Mouse (Mus musculus): ENCODE data around the gene Sytl3. TPM values are rescaled to one million over a fixed set of nuclear protein-coding genes. Genes with fewer than 3 reads are reported as not detected.
A peak's percentile ranks its signal among the peaks of the same experiment; 100 is the strongest.

Gene Sytl3
- polyA plus RNA-seq, 1 experiment from 2014 or later = not detected

GRCm38 (mm10) chr17:6746452-6747231 lies 87.7 kb downstream of the Sytl3 start:
- peaks cover 46% of the 10 kb centered on the region for H3K36me3 ChIP-seq
- no peak for ATAC-seq (ENCODE audit: insufficient number of reproducible peaks, low FRiP score)

GRCm38 (mm10) chr17:6747478-6747877 lies 88.6 kb downstream of the Sytl3 start:
- H3K27me3 ChIP-seq (replicated peaks) = no peaks in the 10 kb centered on the region
- H3K4me1 ChIP-seq (replicated peaks) = peaks cover 66% of the 10 kb centered on the region
- WGBS = 26% methylated on average over 7 of the region's 7 CpGs
- H3K9ac ChIP-seq = no peak overlapping the region
- no peaks in the 10 kb centered on the region for H3K9me3 ChIP-seq (replicated peaks)
- H3K4me3 ChIP-seq = no peak overlapping the region
- H3K36me3 ChIP-seq = peaks cover 48% of the 10 kb centered on the region
- H3K4me2 ChIP-seq = no peak overlapping the region
- peak; percentile 67 for ATAC-seq (ENCODE audit: insufficient number of reproducible peaks, low FRiP score)
- peak overlapping the region; percentile 94 for H3K27ac ChIP-seq (ENCODE audit: poor library complexity, severe bottlenecking)

More at GRCm38 (mm10) chr17:6746452-6747231, 87.7 kb downstream of the Sytl3 start:
- Histone ChIP-seq H3K4me1 (replicated peaks) (peaks cover 66% of the 10 kb centered on the region), H3K4me2 (no peak overlapping the region), H3K4me3 (no peak overlapping the region), H3K9ac (no peak overlapping the region), H3K9me3 (replicated peaks) (no peaks in the 10 kb centered on the region), H3K27ac (ENCODE audit: poor library complexity, severe bottlenecking) (peak overlapping the region; percentile 94), H3K27me3 (replicated peaks) (no peaks in the 10 kb centered on the region)
- WGBS = 79% methylated on average over 9 of the region's 9 CpGs

DNA sequence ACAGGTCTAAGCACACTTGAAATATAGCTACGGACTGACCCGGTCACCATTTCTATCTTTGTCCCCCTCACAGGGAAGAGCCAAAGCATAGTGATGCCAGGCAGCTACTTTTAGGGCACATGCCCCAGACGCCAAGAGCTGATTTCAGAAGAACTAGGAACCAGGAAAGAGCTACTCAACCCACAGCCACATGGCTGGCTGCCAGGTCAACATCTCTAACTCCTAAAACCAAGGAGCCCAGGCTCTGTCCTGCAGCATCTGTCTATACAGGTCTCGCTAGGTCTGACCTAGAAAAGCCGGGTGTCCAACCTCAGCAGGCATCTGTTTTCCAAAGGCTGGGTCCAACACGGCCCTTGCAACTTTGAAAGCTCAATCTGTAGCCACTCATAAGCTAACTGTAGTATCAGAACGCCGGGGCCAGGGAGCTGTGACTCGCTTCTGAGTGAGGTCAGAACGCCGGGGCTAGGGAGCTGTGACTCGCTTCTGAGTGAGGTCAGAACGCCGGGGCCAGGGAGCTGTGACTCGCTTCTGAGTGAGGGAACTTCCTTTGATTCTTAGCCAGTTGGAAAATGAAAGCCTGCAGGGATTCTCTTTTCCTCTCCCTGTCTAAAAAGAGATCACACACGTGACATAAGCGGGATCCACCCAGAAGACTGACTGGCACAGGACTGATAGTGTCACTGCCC lies 90.0 kb downstream of the Sytl3 start:
- H3K4me3 ChIP-seq = no peak overlapping the region
- 44% methylated on average over 17 of the region's 17 CpGs for WGBS
- H3K4me2 ChIP-seq = 0 out of 2 replicates have a peak overlapping the region, but pooled peaks have one; percentile 8
- H3K9me3 ChIP-seq (replicated peaks) = no peaks in the 10 kb centered on the region
- H3K27me3 ChIP-seq (replicated peaks) = no peaks in the 10 kb centered on the region
- peak overlapping the region; percentile 94 for H3K27ac ChIP-seq (ENCODE audit: poor library complexity, severe bottlenecking)
- peaks cover 58% of the 10 kb centered on the region for H3K4me1 ChIP-seq (replicated peaks)
- H3K36me3 ChIP-seq = peaks cover 58% of the 10 kb centered on the region
- ATAC-seq (ENCODE audit: insufficient number of reproducible peaks, low FRiP score) = no peak
- H3K9ac ChIP-seq = 0 out of 2 replicates have a peak overlapping the region, but pooled peaks have one; percentile 32

DNA sequence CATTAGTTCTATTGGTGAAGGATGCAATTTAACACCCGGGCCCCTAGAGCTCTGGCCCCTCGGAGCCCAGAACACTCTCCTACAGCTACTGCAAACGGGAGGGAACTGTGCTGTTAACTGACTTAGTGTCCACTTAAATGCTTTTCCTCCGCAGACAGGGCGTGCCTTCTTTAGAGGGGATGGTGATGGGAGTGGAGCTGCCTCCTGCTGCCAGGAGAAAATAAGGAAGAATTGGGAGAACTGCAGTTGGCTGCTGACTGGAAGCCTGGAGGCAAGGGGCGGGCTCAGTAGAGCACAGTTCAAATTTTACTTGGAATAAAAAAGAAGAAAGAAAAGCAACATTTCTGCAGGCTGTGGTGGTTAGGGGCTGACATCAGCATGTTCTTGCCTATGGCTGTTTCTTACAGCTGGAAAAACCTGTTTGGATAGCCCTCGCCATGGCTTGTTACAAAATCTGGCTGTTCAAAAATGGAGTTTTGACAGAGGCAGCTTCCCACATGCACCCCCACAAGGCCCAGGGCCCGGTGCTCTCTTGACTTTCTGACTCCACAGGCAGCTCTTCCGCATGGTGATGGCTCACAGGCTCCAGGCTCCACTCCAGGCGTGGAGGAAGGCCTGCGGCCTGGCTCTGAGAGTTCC lies 92.4 kb downstream of the Sytl3 start:
- peaks cover 60% of the 10 kb centered on the region for H3K36me3 ChIP-seq
- no peaks in the 10 kb centered on the region for H3K27me3 ChIP-seq (replicated peaks)
- no peak overlapping the region for H3K9ac ChIP-seq
- H3K4me1 ChIP-seq (replicated peaks) = peaks cover 61% of the 10 kb centered on the region
- ATAC-seq (ENCODE audit: insufficient number of reproducible peaks, low FRiP score) = no peak
- peak overlapping the region; percentile 46; the same call in 1 of the 2 replicates for H3K27ac ChIP-seq (ENCODE audit: poor library complexity, severe bottlenecking)
- no peak overlapping the region for H3K4me3 ChIP-seq
- WGBS = 63% methylated on average over 11 of the region's 11 CpGs
- no peak overlapping the region for H3K4me2 ChIP-seq
- no peaks in the 10 kb centered on the region for H3K9me3 ChIP-seq (replicated peaks)

DNA sequence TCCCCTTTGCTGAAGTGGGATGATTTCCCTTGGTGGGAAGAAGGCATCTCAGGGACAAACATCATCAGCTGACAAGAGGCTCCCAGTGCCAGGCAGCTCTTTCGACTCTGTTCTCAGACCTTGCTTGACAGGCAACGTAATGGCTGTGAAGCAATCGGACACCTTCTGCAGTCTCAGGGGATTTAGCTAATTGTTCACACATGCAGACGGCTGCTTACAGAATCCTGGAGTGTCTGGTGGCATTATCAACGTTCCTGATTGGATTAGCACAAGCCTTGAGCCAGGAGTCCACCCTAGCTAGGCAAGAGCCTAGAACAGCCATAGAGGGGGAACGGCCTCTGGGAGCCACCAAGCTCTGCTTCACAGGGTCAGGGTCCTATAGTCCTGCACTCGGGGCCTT lies 93.5 kb downstream of the Sytl3 start:
- 33% methylated on average over 7 of the region's 7 CpGs for WGBS
- Histone ChIP-seq H3K4me1 (replicated peaks) (peaks cover 54% of the 10 kb centered on the region), H3K9me3 (replicated peaks) (no peaks in the 10 kb centered on the region), H3K36me3 (peaks cover 56% of the 10 kb centered on the region), H3K4me2 (no peak overlapping the region), H3K27ac (ENCODE audit: poor library complexity, severe bottlenecking) (peak overlapping the region; percentile 46; the same call in 1 of the 2 replicates), H3K9ac (no peak overlapping the region), H3K4me3 (no peak overlapping the region), H3K27me3 (replicated peaks) (no peaks in the 10 kb centered on the region)
- ATAC-seq (ENCODE audit: insufficient number of reproducible peaks, low FRiP score) = no peak

DNA sequence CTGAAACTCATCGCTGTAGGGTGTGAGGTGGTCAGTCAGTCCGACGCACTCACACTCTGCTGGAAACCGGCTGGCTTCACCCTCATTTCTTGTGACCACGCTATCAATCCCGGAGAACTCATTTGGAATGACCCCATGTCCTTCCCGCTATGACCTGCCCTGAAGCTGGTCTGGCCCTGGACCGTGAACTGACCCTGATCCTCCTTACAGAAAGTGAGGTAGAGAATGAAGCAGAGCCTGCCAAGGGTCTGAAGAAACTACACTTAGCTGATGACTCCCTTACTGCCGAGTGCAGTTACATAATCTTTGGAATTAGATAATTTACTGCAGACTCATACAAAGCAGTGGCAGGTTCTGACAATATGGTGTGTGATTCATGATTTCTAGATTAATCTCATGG lies 96.3 kb downstream of the Sytl3 start:
- Histone ChIP-seq H3K36me3 (peaks cover 73% of the 10 kb centered on the region), H3K4me1 (replicated peaks) (peaks cover 45% of the 10 kb centered on the region), H3K9ac (no peak overlapping the region), H3K27ac (ENCODE audit: poor library complexity, severe bottlenecking) (no peak overlapping the region), H3K4me2 (no peak overlapping the region), H3K27me3 (replicated peaks) (no peaks in the 10 kb centered on the region), H3K9me3 (replicated peaks) (no peaks in the 10 kb centered on the region), H3K4me3 (no peak overlapping the region)
- 76% methylated on average over 9 of the region's 9 CpGs for WGBS
- ATAC-seq (ENCODE audit: insufficient number of reproducible peaks, low FRiP score) = no peak

DNA sequence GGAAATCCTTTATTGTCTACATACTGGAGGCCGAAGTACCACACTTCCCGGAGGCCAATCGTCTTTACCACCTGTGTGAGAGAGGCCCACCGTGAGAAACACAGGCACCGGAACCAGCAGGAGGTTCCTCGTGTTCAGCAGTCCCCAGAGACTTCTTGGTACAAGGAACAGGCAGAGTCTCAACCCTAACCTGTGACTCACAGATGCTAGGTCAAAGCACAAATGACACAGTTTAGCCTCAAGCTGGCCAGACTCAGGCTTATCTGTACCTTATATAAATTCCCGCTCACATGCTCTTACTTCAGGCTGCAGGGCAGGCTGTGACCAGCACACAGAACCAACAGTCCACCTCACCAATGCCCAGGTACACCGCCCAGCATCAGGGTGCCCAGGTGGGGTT lies 97.0 kb downstream of the Sytl3 start:
- no peak overlapping the region for H3K4me3 ChIP-seq
- H3K27ac ChIP-seq (ENCODE audit: poor library complexity, severe bottlenecking) = no peak overlapping the region
- no peaks in the 10 kb centered on the region for H3K27me3 ChIP-seq (replicated peaks)
- H3K4me1 ChIP-seq (replicated peaks) = peaks cover 41% of the 10 kb centered on the region
- peaks cover 67% of the 10 kb centered on the region for H3K36me3 ChIP-seq
- ATAC-seq (ENCODE audit: insufficient number of reproducible peaks, low FRiP score) = no peak
- 82% methylated on average over 8 of the region's 8 CpGs for WGBS
- no peaks in the 10 kb centered on the region for H3K9me3 ChIP-seq (replicated peaks)
- H3K9ac ChIP-seq = no peak overlapping the region
- no peak overlapping the region for H3K4me2 ChIP-seq

DNA sequence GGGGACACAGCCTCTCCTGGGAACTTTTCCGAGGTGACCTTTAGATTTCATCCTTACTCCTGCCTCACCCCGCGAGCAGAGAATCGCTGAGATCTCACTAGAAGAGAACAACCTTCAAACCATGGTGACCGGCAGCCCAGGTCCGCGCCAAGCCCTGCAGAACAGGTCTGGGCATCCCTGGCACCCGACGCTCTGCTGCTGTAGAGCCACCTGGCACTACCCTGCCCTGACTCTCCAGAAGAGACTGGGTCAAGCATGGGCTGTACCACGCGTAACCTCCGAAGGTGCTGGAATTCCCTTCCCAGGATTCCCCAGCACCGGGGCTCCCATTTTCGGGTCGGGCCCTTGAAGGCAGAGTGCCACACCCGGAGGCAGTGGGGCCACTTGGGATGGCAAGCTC lies 99.0 kb downstream of the Sytl3 start:
- Histone ChIP-seq H3K9me3 (replicated peaks) (no peaks in the 10 kb centered on the region), H3K27me3 (replicated peaks) (no peaks in the 10 kb centered on the region), H3K27ac (ENCODE audit: poor library complexity, severe bottlenecking) (no peak overlapping the region), H3K36me3 (peaks cover 49% of the 10 kb centered on the region), H3K4me2 (no peak overlapping the region), H3K4me3 (no peak overlapping the region), H3K9ac (no peak overlapping the region), H3K4me1 (replicated peaks) (peaks cover 28% of the 10 kb centered on the region)
- WGBS = 91% methylated on average over 16 of the region's 16 CpGs
- ATAC-seq (ENCODE audit: insufficient number of reproducible peaks, low FRiP score) = no peak

DNA sequence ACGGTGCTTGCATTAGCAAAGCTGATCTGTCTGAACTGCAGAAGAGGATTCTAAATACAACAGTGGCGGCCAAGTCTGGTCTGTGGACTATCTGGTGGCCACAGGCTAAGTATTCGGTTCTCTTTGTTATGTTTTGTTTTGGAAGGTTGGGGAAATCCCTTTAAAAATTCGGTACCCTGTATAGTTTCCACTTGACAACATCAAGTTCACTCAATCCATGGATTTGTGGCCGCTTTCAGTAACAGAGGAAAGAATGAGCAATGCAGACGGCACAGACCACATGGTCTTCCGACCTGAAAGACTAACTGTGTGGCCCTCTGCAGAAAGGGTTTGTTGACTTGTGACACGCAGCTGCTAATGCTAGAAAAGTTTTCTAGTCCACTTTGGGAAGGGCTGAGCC lies 100.0 kb downstream of the Sytl3 start:
- Histone ChIP-seq H3K9me3 (replicated peaks) (no peaks in the 10 kb centered on the region), H3K4me2 (no peak overlapping the region), H3K4me1 (replicated peaks) (peaks cover 35% of the 10 kb centered on the region), H3K36me3 (peaks cover 39% of the 10 kb centered on the region), H3K27ac (ENCODE audit: poor library complexity, severe bottlenecking) (no peak overlapping the region; the same call in 1 of the 2 replicates), H3K27me3 (replicated peaks) (no peaks in the 10 kb centered on the region), H3K4me3 (no peak overlapping the region), H3K9ac (no peak overlapping the region)
- WGBS = 84% methylated on average over 8 of the region's 8 CpGs
- no peak for ATAC-seq (ENCODE audit: insufficient number of reproducible peaks, low FRiP score)

DNA sequence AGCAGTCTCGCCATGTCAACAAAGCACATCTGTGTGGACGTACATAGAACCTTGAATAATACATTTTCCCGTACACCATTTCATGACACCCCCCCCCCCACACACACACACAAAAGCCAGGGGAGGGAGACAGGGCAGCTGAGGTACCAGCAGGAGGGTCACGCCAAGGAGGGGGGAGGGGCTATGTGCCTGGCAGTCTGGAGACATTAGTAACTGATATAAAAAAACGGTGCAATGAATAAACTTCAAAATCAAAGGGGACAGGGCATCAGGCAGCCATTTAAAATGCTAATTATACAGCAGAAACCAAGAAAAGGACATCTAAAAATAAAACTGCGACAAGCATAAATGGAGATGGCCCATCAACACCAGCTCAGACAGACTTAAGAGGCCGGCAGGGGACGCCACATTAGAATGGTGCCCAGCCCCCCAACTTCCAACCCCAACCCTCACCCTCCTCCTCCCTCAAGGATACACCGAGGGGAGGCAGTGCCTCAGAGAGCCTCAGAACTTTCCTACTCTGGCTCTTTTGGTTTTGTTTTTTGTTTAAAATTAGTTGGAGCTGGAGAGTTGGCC lies 100.9 kb downstream of the Sytl3 start:
- Histone ChIP-seq H3K4me3 (no peak overlapping the region), H3K9ac (no peak overlapping the region), H3K27me3 (replicated peaks) (no peaks in the 10 kb centered on the region), H3K9me3 (replicated peaks) (no peaks in the 10 kb centered on the region), H3K4me1 (replicated peaks) (peaks cover 42% of the 10 kb centered on the region), H3K27ac (ENCODE audit: poor library complexity, severe bottlenecking) (peak overlapping the region; percentile 49; the same call in 1 of the 2 replicates), H3K4me2 (no peak overlapping the region), H3K36me3 (peaks cover 31% of the 10 kb centered on the region)
- ATAC-seq (ENCODE audit: insufficient number of reproducible peaks, low FRiP score) = no peak
- 51% methylated on average over 9 of the region's 9 CpGs for WGBS
